Mouse (Mus musculus): ENCODE results near the gene Bicdl2.
A peak's percentile ranks its signal among the peaks of the same experiment; 100 is the strongest.

Bicdl2 gene

DNA sequence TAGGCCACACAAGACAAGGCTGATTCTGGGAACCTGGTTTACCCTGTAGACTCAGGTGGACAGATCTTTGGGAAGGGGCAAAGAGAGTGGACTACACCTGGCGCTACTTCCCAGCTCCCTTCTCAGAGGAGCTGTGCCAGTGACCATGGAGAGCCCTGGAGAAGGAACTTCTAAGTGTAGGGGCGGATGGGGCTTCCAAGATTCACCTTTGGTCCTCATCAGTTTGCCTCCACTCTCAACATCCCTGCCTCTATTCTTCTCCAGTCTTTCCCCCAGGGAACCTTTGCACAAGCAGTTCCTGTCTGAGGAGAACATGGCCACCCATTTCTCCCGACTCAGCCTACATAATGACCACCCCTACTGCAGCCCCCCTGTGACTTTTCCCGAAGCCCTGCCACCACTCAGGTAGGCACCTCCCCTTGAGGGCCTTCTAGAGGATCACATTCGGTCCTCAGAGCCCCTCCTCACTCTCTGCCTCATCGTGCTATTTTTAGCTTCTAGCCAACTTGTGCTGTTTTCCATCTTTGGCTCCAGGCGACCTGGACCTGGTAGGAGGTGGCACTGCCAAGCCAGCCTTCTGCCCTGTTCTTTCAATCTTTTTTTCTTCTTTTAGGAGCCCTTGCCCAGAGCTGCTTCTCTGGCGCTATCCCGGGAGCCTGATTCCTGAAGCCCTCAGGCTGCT is 14.1 kb downstream of the Bicdl2 start:
- peak; percentile 77 for DNase-seq

DNA sequence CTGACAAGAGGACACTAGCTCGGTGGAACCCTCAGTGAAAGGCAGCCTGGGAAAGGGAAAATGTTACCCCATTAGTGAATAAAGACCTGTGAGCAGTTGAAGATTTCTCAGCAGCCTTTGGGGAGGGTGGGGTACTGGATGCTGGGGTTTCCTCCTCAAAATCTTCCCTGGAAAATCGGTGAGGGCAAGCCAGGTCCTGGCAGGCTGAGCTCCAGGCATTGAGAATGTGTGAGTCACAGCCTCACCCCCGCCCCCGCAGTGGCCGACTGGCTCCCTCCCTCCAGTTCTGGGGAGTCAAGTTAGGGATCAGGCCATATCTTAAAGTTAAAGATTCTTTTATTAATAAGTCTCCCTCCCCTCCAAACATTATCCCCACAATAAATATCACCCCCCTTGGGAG is 14.8 kb downstream of the Bicdl2 start:
- peak; percentile 76 for DNase-seq

DNA sequence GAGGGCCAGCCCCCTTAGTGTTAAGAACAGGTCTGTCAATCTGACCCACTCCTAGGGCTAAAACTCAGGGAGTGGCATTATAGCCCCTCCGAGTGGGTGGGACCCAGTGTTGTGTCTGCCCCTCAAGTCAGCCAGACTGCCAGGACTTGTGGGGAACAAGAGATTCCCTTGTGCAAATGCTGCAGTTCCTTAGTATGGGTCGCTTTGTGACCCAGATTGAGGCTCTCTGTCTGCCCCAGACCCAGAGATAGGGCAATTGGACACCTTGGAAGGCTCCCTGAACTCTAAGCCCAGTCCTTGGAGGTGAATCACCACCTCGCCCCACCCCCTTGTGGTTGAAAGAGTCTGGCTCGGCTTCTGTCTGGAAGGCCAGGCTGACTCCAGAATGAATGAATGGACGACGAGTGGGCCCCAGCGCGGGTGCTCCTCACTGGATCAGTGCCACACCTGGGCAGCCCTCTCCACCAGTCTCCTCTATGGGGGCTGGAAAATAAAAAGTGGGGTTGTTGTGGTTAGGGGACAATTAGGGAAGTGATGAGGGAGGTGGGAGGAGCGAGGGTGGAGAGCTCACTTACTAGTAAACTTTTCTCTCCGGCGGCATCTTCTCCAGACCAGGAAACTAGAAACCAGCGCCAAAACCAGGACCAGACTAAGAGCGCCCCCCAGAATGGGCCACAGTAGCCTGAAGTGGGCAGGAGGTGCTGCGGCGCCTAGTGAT is 15.4 kb downstream of the Bicdl2 start:
- peak; percentile 80 for DNase-seq

DNA sequence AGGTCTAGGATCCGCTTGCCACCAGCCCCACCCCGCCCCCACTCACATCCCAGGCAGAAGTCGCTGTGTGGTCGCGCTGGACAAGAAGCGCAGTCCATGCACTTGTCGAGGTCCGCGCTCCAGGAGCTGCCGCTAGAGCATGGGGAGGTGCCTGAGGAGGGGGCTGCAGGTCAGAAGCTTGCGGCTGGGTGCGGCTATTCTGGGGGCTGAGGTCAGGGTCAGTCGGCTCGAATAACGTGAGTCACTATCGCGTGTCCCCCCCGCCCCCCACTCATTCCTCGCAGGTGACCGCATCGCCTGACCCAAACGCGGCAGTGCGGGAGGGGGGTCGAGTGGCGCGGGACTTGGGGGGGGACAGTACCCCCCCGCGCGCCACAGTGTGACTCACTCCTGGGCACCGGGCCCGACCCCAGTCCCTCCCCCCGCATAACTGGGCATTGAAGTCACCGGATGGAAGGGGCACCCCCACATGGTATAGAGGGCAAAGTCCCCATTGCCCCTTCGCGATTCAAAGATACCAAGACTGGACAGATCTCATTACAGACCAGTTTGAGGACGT is 16.2 kb downstream of the Bicdl2 start:
- peak; percentile 78 for DNase-seq

DNA sequence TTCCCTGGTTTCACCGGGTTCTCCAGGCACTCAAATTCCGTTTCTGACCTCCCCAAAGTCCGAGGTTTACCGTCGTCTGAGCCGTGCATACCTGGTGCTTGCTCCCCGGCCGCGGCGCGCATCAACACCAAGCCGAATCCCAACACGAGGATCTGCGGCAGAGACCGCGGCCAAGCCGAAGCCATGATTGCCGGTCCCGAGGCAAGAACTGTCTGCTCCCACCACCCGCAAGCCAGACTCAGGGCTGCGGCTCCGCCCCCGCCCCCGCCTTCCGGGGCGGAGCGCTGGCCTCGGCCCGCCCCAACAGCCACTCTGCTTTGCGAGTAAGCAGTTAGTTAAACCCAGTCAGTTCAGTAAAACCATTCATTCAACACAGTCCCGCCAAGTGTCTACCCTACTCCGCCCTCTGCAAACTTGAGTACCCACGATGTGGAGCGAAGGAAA is 17.0 kb downstream of the Bicdl2 start, which contains the start of gene Tnfrsf12a:
Tnfrsf12a (minus strand) TSS at position 233 of the 444 bp plus-strand sequence.
- peak; percentile 88 for DNase-seq

DNA sequence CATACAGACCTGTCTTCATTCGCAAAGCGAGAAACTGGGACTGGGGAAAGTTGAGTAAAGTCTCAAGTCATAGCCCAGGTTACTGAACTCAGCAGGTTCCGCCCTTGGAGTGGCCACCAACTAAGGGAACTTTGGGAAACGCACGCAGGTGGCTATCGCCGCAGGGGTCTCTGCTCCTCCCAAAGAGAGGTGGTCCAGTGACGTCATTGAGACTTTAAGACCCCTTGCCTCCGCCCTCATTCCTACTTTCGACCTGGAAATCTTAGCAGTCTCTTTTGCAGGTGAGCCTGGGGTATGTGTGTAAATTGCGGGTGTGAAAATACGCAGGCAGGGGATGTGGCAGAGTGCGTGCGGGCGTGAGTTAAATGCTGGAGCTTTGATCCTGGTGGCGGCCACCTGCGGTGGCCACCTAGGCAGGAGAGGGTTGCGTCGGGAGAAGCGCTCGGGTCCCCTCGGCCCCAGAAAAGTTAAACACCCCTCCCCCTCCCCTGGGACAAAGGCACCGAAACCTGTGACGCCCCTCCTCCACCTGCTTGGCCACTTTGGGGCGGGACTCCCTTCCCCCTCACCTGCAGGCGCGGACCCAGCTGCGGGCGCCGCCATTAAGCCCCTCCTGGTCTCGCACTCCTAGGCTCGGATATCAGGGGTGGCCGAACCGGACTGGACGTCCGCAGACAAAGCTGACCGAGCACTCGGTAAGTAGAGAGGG is 19.0 kb downstream of the Bicdl2 start, which contains the start of gene Cldn6:
Cldn6 (plus strand) TSS at position 123 of the 709 bp plus-strand sequence.
- DNase-seq = peak; percentile 56

DNA sequence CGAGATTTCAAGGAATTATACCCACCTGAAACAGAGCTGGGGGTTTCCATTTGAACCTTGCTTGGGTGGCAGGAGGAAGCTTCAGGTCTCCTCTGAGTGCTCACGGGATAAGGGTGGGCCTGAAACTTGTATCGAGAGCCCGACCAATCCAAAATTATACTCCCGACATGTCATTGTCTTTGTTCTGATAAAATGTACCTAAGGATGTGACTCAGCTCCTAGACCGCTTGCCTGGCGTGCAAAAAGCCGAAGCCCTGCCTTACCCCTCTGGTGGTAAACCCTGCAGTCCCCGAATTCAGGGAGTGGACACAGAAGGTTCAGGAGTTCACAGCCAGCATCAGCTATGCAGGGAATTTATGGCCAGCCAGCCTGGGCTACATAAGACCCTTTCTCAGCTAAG is 20.0 kb downstream of the Bicdl2 start:
- peak; percentile 20 for DNase-seq

DNA sequence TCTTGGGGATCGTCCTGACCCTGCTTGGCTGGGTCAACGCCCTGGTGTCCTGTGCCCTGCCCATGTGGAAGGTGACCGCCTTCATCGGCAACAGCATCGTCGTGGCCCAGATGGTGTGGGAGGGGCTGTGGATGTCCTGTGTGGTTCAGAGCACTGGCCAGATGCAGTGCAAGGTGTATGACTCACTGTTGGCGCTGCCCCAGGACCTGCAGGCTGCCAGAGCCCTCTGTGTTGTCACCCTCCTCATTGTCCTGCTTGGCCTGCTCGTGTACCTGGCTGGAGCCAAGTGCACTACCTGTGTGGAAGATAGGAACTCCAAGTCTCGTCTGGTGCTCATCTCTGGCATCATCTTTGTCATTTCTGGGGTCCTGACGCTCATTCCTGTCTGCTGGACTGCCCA is 20.8 kb downstream of the Bicdl2 start:
- peak; percentile 52 for DNase-seq

DNA sequence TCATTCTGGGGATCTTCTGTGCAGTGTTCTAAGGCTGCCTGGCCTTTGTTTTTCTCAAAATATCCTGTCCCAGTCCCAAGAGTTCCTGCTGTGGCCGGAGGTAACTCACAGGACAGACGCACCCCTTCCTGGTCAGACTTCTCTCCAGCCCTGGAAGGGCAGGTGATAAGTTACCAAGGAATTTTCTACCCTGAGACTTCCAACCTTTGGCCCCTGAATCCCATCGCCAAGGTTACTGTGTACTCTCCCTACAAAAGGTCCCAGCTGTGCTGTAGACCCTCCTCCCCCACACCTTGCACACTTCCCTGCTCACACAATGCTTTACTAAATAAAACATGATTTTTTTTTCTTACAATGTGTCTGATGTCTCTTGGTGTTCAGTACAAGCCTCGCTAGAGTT is 21.8 kb downstream of the Bicdl2 start:
- no peak for DNase-seq

DNA sequence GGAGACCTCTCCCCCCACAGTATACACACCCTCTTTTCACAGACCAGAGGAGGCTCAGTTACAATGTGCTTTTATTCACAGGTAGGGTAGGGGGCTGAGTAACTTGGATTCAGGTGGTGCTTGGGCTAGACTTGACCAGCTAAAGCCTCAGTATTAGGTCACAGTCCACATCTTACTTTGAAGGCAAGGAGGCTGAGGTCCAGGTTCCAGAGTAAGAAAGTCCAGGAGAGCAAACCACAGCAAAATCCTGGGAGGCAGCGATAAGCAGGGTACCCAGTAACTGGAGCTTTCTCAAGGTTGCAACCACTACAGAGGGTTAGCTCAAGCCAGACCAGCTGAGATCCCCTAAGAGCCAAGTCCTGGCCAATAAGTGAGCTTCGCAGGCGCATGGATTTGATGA is 22.2 kb downstream of the Bicdl2 start:
- no peak for DNase-seq

DNA sequence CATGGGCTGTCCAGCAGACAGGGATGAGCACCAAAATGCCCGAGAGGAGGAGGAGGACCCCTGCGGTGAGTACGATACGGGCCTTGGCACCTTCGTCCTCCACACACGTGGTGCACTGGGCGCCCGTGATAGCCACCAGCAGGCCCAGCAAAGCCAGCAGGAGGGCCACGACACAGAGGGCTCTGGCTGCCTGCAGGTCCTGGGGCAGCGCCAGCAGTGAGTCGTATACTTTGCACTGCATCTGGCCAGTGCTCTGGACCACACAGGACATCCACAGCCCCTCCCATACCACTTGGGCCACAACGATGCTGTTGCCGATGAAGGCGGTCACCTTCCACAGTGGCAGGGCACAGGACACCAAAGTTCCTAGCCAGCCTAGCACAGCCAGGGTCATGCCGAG is 22.9 kb downstream of the Bicdl2 start:
- DNase-seq = no peak

DNA sequence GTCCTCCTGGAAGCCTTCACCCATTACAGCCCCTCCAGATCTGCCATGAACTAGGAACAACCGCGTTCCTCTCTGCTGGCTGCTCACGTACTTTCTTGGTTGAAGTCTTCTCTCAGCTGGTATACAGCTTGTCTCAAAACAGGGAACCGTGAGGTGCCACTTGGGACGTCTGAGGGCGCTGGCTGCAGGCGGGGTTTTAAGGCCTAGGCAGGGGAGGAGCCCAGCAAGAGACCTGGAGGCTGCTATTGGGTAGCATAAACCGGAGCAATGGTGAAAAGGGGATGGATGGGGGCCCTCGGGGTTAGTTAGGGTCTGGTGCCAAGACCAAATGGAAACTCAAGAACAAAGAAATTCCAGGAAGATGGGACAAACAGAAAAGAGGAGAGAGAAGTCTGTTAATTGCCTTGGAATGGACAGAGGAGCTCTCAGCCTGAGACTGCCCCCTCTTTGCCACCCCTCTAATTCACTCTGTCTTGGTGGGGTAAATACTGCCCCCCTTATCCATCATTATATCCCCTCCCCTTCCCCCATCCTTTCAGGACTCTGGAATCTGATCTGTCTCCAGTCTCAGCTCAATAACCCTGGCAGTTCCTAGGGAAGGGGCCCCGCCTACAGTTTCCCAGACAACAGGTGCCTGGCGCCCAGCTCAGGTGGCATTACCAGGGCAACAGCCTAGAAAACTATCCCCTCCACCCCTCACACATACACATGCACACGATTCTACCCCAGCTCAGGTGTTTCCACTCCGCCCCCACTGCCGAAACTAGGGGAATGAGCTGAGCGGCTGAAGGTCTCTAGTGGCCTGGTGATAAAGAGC is 23.8 kb downstream of the Bicdl2 start, which contains the start of gene Cldn9:
Cldn9 (minus strand) TSS at position 171 of the 817 bp plus-strand sequence.
- DNase-seq = no peak

DNA sequence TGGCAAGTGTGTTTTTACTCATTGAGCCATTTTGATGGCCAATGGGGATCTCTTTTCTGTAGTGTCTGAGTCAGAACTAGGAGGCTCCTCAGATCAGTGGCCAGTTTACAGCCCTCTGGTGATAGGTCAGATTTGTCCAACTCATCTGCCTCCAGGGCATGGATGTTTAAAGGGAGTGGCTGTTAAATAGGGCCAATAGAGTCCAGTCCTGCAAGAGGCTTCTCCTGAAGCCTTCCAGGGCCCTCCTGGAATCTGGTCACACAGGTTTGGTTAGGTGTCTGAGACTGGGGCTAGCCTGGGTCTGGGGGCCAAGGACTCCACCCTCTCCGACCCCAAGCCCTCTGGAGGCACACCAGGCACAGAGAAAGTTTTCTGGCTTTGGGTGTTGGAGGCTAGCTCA is 34.2 kb downstream of the Bicdl2 start:
- no peak for DNase-seq

DNA sequence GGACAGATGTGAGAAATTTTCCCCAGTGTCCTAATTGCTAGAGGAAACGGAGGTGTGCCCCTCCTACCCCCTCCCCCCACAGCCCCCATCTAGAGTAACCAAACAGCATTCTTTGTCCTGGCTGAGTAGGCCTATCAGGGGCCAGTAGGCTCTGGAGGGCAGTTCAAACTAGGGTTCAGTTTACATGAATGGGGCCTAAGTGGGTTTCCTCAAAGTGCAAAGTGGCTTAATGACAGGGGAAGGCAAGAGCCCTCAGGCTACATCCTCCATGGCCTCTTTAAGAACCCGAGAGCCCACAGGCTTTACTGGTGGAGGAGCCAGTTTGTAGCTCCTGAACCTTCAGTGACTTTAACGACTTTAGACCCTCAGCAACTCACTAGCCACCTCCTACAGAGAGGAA is 35.5 kb downstream of the Bicdl2 start:
- DNase-seq = no peak

DNA sequence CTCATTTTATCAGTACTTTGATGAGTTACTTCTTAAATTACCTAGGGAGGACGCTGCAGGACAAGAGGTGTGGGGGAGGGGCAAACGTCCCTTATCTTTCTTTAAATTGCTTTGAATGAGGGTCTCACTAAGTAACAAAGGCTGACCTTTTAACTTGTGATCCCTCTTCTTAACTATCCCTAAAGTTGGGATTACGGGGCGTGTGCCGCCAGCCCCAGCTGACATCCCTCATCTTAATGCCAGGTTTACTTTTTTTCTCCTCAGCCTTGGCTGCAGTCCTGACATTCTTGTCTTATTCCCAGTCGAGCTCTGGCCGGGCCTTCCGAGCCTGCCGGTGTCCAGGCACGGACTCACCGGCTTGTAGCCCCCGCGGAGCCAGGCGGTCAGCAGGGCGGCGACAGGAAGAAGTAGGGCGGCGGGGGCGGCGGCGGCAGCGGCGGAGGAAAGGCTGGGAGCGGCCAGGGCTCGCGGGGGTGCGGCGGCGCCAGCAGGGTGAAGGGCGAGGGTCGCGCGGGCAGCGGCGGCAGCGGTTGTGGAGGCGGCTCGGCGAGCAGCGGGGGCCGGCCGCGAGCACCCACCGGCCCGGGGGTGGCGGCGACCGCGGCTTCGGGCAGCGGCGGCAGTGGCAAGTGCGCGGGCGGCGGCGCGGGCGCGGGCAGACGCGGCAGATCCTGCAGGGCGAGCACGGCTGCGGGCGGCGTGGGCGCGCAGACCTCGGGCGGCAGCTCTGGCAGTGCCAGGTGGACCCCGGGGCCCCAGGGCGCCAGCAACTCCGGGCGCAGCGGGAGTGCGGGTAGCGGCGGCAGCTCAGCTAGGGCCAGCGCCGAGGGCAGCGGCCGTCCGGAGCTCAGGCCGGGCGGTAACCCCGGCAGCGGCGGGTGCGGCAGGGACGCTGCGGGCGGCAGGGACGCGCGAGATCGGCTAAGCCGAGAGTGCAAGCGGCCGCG is 39.1 kb downstream of the Bicdl2 start:
- peak; percentile 64 for DNase-seq

DNA sequence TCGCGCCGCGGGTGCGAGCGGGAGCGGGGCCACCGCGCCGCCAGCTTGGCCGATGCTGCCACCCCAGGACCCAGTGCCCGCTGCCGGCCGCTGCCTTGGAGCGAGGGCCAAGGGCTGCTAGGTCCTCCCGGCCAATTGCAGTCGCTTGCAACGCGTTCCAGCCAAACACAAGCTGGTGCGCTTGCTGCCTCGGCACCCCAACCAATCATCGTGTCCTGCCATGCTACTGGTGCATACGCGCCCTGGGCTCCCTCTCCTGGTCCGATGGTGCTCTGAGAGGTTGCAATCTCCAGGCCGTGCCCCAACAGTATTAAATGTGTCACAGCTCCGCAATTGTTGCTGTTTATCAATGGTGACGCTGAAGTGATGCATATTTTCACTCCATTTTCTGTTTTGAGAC is 39.8 kb downstream of the Bicdl2 start:
- peak; percentile 96 for DNase-seq

DNA sequence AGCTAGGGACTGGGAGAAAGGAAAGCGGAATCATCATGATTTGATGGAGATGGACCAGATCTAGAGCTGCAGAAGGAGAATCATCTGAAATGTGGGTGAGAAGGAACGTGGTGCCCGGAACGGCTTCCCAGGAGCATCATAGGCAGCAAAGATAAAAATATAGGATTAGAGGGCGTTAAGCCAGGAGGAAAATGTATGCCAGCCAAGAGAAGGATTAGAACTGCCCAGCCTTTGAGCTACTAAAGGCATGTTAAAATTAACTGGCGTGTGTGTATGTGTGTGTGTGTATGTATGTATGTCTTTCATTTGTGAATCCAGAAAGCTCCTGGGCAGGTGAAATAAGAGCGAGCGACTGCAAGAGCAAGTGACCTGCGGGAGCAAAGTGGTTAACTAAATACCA is 43.0 kb downstream of the Bicdl2 start:
- DNase-seq = no peak

DNA sequence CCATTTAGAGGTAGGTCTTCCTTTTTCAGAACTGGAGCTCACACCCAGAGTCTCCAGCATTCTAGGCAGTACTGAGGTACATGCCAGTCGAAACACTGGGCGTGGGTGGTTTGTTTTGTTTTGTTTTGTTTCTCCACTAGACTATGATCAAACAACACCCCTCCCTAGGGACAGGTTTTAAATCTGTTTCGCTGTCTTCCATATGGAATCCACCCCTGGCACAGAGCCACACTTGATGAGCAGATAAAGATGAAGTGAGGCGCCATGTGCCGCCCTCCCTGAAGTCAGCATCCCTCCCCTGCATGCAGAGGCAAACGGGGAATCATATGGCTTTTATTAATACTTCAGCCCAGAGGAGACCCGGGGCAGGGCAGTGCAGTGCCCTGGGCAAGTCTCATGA is 44.4 kb downstream of the Bicdl2 start:
- no peak for DNase-seq

DNA sequence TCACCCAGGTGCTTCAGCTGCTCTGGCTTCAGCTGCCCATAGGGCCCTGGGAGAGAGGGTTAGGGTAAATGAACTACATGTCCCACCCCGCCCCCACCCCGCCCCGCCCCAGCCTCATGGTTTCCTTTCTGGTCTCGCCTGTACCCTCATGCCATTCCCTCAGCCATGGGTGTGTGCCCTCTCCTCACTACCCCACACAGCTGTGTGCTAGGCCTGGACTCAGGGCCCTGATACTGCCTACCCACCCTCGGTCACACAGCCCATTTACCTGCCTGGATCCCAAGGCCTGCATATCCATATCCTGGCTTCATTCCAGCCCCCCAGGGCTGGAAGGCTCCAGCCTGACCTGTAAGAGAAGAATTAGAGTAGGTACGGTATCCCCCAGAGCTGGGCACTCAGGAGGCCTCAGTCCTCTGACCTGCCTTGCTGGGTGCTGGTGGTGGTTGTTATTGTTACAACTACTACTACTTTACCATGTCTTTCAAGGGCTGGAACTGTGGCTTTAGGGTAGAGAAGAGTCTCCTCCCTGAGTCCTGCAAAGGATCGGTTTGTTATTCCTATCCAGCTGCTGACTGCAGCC is 45.3 kb downstream of the Bicdl2 start:
- DNase-seq = no peak

DNA sequence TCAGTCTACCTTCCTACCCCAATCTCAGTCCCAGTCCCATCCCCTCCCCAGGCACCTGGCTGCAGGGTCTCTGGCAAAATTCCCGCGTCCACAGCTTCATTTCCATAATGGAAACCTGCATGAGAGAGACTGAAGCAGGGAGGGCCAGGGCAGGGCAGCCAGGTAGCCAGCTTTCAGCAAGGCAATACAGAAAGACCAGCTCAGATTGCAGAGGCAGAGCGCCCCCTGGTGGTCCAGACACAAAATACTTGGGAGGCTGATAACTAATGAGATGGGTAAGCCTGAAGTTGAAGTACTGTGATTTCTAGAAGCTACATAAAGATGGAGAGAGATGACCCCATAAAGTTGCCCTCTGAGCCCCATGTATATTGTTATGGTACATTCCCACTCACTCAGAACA is 45.9 kb downstream of the Bicdl2 start:
- peak; percentile 72 for DNase-seq

DNA sequence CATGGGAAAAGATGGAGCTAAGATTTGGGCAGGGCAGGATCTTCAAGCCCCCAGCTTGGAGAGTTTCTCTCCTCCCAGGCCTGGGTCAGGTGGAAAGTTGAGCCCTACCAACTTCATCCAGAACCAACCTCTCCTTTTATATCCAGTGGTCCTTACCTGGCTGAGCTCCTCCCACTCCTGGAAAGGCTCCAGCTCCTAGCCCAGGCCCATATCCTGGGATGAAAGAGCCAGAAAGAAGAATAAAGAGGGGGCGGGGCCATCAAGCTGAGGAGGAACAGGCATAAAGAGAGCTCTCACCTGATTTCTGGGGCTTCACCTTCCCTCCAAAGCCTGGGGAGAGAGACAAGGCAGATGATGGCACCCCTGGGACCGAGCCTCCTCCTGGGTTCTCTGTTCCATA is 56.7 kb downstream of the Bicdl2 start:
- DNase-seq = no peak

Data from cerebellum, adult 11-12 months (tissue).